Mouse (Mus musculus) testis, adult 10 weeks (tissue): ENCODE data around the gene Nop56. TPM values are rescaled to one million over a fixed set of nuclear protein-coding genes. Genes with fewer than 3 reads are reported as not detected.

Experiments used
- polyA plus RNA-seq: library from polyadenylated mRNA; stranded (reverse); fragments of 350-450 nt; fragmentation: Illumina TruSeq; extraction: RNeasy Lipid Tissue Mini Kit (QIAGEN cat#74804); gene quantifications from one replicate; pipeline ENCODE4 v1.2.3, GENCODE M21; 2014; ENCODE audit warnings: low read depth, low replicate concordance

The Nop56 gene
- 28.7 TPM for polyA plus RNA-seq

GRCm38 (mm10) chr2:130274149-130274861 lies at the start of gene Nop56:
Nop56 (plus strand) TSS chr2:130274430.

GRCm38 (mm10) chr2:130283854-130284654 lies 9.8 kb downstream of the Nop56 start, which contains the start of gene Idh3b:
Idh3b (minus strand) TSS chr2:130284547.

GRCm38 (mm10) chr2:130294936-130295277 lies 20.7 kb downstream of the Nop56 start, which contains the start of gene Ebf4:
Ebf4 (plus strand) TSS chr2:130295169.

Other genes with a start within 250 kb of the Nop56 start
- 0.07 TPM for gene Tgm6, start 162.0 kb upstream of the Nop56 start, polyA plus RNA-seq
- gene Snrpb, start 95.0 kb upstream of the Nop56 start, polyA plus RNA-seq, result 13.2 TPM
- 0.18 TPM for gene Tmc2, start 79.2 kb upstream of the Nop56 start, polyA plus RNA-seq
- 59.1 TPM for gene Idh3b, start 10.1 kb downstream of the Nop56 start, polyA plus RNA-seq
- gene Ebf4, start 20.7 kb downstream of the Nop56 start, polyA plus RNA-seq, result 0.10 TPM
- gene Cpxm1, start 123.1 kb downstream of the Nop56 start, polyA plus RNA-seq, result 3.3 TPM
- gene Gm28372, start 130.8 kb downstream of the Nop56 start, polyA plus RNA-seq, result 6.7 TPM
- gene 1700020A23Rik, start 130.8 kb downstream of the Nop56 start, polyA plus RNA-seq, result 9.1 TPM
- gene Tmem239, start 132.0 kb downstream of the Nop56 start, polyA plus RNA-seq, result not detected
- gene Vps16, start 149.9 kb downstream of the Nop56 start, polyA plus RNA-seq, result 16.8 TPM
- 8.1 TPM for gene Pced1a, start 150.3 kb downstream of the Nop56 start, polyA plus RNA-seq
- 33.4 TPM for gene Ptpra, start 175.8 kb downstream of the Nop56 start, polyA plus RNA-seq